Mouse (Mus musculus) intestine, embryonic 15.5 days (tissue): ENCODE measurements at regions not wholly inside any gene's neighbourhood (a gene's known extent, or its start where the extent isn't known, plus 50 kb on each side); places are given as distances from the start of the nearest gene placed in this dataset.
A peak's percentile ranks its signal among the peaks of the same experiment; 100 is the strongest.
"Not testable (repeated sequence)": the region's sequence is repeated elsewhere in the genome, so short reads cannot be mapped to it uniquely, and the experiment has no call there.

Source experiments
- ATAC-seq: fragments of 200-750 bp; cut with Nextera tagmentation; 2 replicates; pipeline ENCODE4 v1.8.0; 2017; ENCODE audit warnings: moderate TSS enrichment, moderate library complexity
- H3K27ac ChIP-seq: fragments of 300-500 bp; sonication (generic); 2 replicates; pipeline ENCODE4 v1.5.1; 2015; ENCODE audit warnings: mild to moderate bottlenecking, inconsistent platforms
- H3K27me3 ChIP-seq: fragments of 300-500 bp; sonication (generic); replicated peaks from 2 replicates; pipeline ENCODE4 v1.6.1; 2015; ENCODE audit warnings: inconsistent platforms
- H3K36me3 ChIP-seq: fragments of 300-500 bp; sonication (generic); 2 replicates; pipeline ENCODE4 v1.6.1; 2015; ENCODE audit warnings: inconsistent platforms
- H3K4me1 ChIP-seq: fragments of 300-500 bp; sonication (generic); replicated peaks from 2 replicates; pipeline ENCODE4 v1.6.1; 2015; ENCODE audit warnings: inconsistent platforms
- H3K4me2 ChIP-seq: fragments of 300-500 bp; sonication (generic); replicated peaks from 2 replicates; pipeline ENCODE4 v1.6.1; 2015; ENCODE audit warnings: mild to moderate bottlenecking, inconsistent platforms
- H3K4me3 ChIP-seq: fragments of 300-500 bp; sonication (generic); replicated peaks from 2 replicates; pipeline ENCODE4 v1.5.1; 2015; ENCODE audit warnings: inconsistent platforms
- H3K9ac ChIP-seq: fragments of 300-500 bp; sonication (generic); 2 replicates; pipeline ENCODE4 v1.6.1; 2015; ENCODE audit warnings: inconsistent platforms
- H3K9me3 ChIP-seq: fragments of 300-500 bp; sonication (generic); 2 replicates; pipeline ENCODE4 v1.6.1; 2016; ENCODE audit warnings: inconsistent platforms
- WGBS: fragments of 180-500 bp; shearing (Covaris S2); methylation state at CpG from one replicate; pipeline ENCODE4 v1.1.7; 2015; 5-methylcytosine and 5-hydroxymethylcytosine counted together

GRCm38 (mm10) chr1:95397188-95397587 lies 83.8 kb downstream of the Fam174a start:
- no peak overlapping the region for H3K4me3 ChIP-seq
- WGBS = 46% methylated on average over 4 of the region's 4 CpGs
- H3K4me1 ChIP-seq = no peaks in the 10 kb centered on the region
- H3K27me3 ChIP-seq = no peaks in the 10 kb centered on the region
- H3K9ac ChIP-seq = no peak overlapping the region
- no peak overlapping the region for H3K27ac ChIP-seq
- no peaks in the 10 kb centered on the region for H3K9me3 ChIP-seq
- no peaks in the 10 kb centered on the region for H3K36me3 ChIP-seq
- no peak overlapping the region for H3K4me2 ChIP-seq
- no peak for ATAC-seq

GRCm38 (mm10) chr1:95399764-95400163 lies 86.3 kb downstream of the Fam174a start:
- no peak for ATAC-seq
- WGBS = 90% methylated on average over 7 of the region's 7 CpGs
- H3K4me3 ChIP-seq = no peak overlapping the region

GRCm38 (mm10) chr1:95422253-95422652 lies 108.8 kb downstream of the Fam174a start:
- Histone ChIP-seq H3K9ac (no peak overlapping the region), H3K4me3 (no peak overlapping the region), H3K27ac (no peak overlapping the region), H3K27me3 (no peaks in the 10 kb centered on the region), H3K4me1 (no peaks in the 10 kb centered on the region), H3K36me3 (no peaks in the 10 kb centered on the region), H3K9me3 (no peaks in the 10 kb centered on the region), H3K4me2 (no peak overlapping the region)
- WGBS = 80% methylated on average over 1 of the region's 1 CpGs
- no peak for ATAC-seq

More at GRCm38 (mm10) chr1:95399764-95400163, 86.3 kb downstream of the Fam174a start:
- H3K9ac ChIP-seq = no peak overlapping the region
- no peaks in the 10 kb centered on the region for H3K9me3 ChIP-seq
- H3K4me1 ChIP-seq = no peaks in the 10 kb centered on the region
- H3K4me2 ChIP-seq = no peak overlapping the region
- no peaks in the 10 kb centered on the region for H3K36me3 ChIP-seq
- no peak overlapping the region for H3K27ac ChIP-seq
- H3K27me3 ChIP-seq = no peaks in the 10 kb centered on the region

- no peak for ATAC-seq
Measured at GRCm38 (mm10) chr1:95425420-95425819, 112.0 kb downstream of the Fam174a start.

GRCm38 (mm10) chr1:95437155-95437554 lies 123.7 kb downstream of the Fam174a start:
- Histone ChIP-seq H3K4me2 (no peak overlapping the region), H3K27ac (no peak overlapping the region), H3K9ac (no peak overlapping the region), H3K27me3 (no peaks in the 10 kb centered on the region), H3K36me3 (no peaks in the 10 kb centered on the region), H3K4me3 (no peak overlapping the region), H3K4me1 (no peaks in the 10 kb centered on the region), H3K9me3 (no peaks in the 10 kb centered on the region)
- ATAC-seq = no peak

More at GRCm38 (mm10) chr1:95425420-95425819, 112.0 kb downstream of the Fam174a start:
- H3K27me3 ChIP-seq = no peaks in the 10 kb centered on the region
- no peak overlapping the region for H3K4me2 ChIP-seq
- no peak overlapping the region for H3K27ac ChIP-seq
- no peak overlapping the region for H3K4me3 ChIP-seq
- H3K9ac ChIP-seq = no peak overlapping the region
- no peaks in the 10 kb centered on the region for H3K9me3 ChIP-seq
- no peaks in the 10 kb centered on the region for H3K4me1 ChIP-seq
- no peaks in the 10 kb centered on the region for H3K36me3 ChIP-seq

GRCm38 (mm10) chr1:95445541-95445940 lies 132.1 kb downstream of the Fam174a start:
- Histone ChIP-seq H3K9ac (no peak overlapping the region), H3K27ac (no peak overlapping the region), H3K9me3 (no peaks in the 10 kb centered on the region), H3K4me2 (no peak overlapping the region), H3K27me3 (no peaks in the 10 kb centered on the region), H3K4me3 (no peak overlapping the region), H3K4me1 (no peaks in the 10 kb centered on the region), H3K36me3 (no peaks in the 10 kb centered on the region)
- ATAC-seq = no peak
- 55% methylated on average over 3 of the region's 3 CpGs for WGBS

- ATAC-seq = no peak
- H3K9me3 ChIP-seq = no peaks in the 10 kb centered on the region
- no peak overlapping the region for H3K4me2 ChIP-seq
- no peak overlapping the region for H3K27ac ChIP-seq
- H3K4me3 ChIP-seq = no peak overlapping the region
- no peaks in the 10 kb centered on the region for H3K27me3 ChIP-seq
- no peaks in the 10 kb centered on the region for H3K36me3 ChIP-seq
- H3K4me1 ChIP-seq = no peaks in the 10 kb centered on the region
- no peak overlapping the region for H3K9ac ChIP-seq
- 70% methylated on average over 7 of the region's 7 CpGs for WGBS
Measured at GRCm38 (mm10) chr1:95448962-95449558, 135.6 kb downstream of the Fam174a start.

- Histone ChIP-seq H3K9me3 (no peaks in the 10 kb centered on the region), H3K4me2 (no peak overlapping the region), H3K4me1 (no peaks in the 10 kb centered on the region), H3K27me3 (no peaks in the 10 kb centered on the region), H3K4me3 (no peak overlapping the region), H3K36me3 (no peaks in the 10 kb centered on the region), H3K27ac (no peak overlapping the region), H3K9ac (no peak overlapping the region)
- WGBS = 78% methylated on average over 4 of the region's 4 CpGs
- no peak for ATAC-seq
Measured at GRCm38 (mm10) chr1:95450920-95451332, 137.5 kb downstream of the Fam174a start.

GRCm38 (mm10) chr1:95451755-95452154 lies 138.3 kb downstream of the Fam174a start:
- not testable (repeated sequence) for H3K4me2 ChIP-seq, H3K27ac ChIP-seq, H3K27me3 ChIP-seq, H3K9ac ChIP-seq, H3K36me3 ChIP-seq, H3K4me1 ChIP-seq, H3K4me3 ChIP-seq, H3K9me3 ChIP-seq
- peak; percentile 86 for ATAC-seq
- 79% methylated on average over 6 of the region's 6 CpGs for WGBS

- no peak overlapping the region for H3K27ac ChIP-seq
- H3K27me3 ChIP-seq = no peaks in the 10 kb centered on the region
- H3K9me3 ChIP-seq = no peaks in the 10 kb centered on the region
- no peak overlapping the region for H3K9ac ChIP-seq
- no peak overlapping the region for H3K4me2 ChIP-seq
- no peak overlapping the region for H3K4me3 ChIP-seq
- no peak for ATAC-seq
- 44% methylated on average over 2 of the region's 2 CpGs for WGBS
- H3K36me3 ChIP-seq = no peaks in the 10 kb centered on the region
- H3K4me1 ChIP-seq = no peaks in the 10 kb centered on the region
Measured at GRCm38 (mm10) chr1:95454246-95454645, 140.8 kb downstream of the Fam174a start.

GRCm38 (mm10) chr1:95459355-95459754 lies 145.9 kb downstream of the Fam174a start:
- H3K9me3 ChIP-seq = no peaks in the 10 kb centered on the region
- no peak for ATAC-seq
- no peak overlapping the region for H3K9ac ChIP-seq
- H3K4me3 ChIP-seq = no peak overlapping the region
- H3K36me3 ChIP-seq = no peaks in the 10 kb centered on the region
- no peak overlapping the region for H3K4me2 ChIP-seq
- H3K27me3 ChIP-seq = no peaks in the 10 kb centered on the region
- no peaks in the 10 kb centered on the region for H3K4me1 ChIP-seq
- no peak overlapping the region for H3K27ac ChIP-seq
- 80% methylated on average over 1 of the region's 1 CpGs for WGBS

GRCm38 (mm10) chr1:95468095-95468494 lies 154.7 kb downstream of the Fam174a start:
- Histone ChIP-seq H3K4me3 (no peak overlapping the region), H3K27ac (no peak overlapping the region), H3K27me3 (no peaks in the 10 kb centered on the region), H3K4me1 (no peaks in the 10 kb centered on the region), H3K36me3 (no peaks in the 10 kb centered on the region), H3K4me2 (no peak overlapping the region), H3K9me3 (no peaks in the 10 kb centered on the region), H3K9ac (no peak overlapping the region)
- 45% methylated on average over 2 of the region's 2 CpGs for WGBS
- ATAC-seq = no peak

- WGBS = 69% methylated on average over 2 of the region's 2 CpGs
- Histone ChIP-seq H3K36me3 (no peaks in the 10 kb centered on the region), H3K4me2 (no peak overlapping the region), H3K4me1 (no peaks in the 10 kb centered on the region), H3K27ac (no peak overlapping the region), H3K9ac (no peak overlapping the region), H3K27me3 (no peaks in the 10 kb centered on the region), H3K4me3 (no peak overlapping the region), H3K9me3 (no peaks in the 10 kb centered on the region)
- ATAC-seq = no peak
Measured at GRCm38 (mm10) chr1:95468772-95469171, 155.3 kb downstream of the Fam174a start.
